Mouse (Mus musculus): ENCODE data around the gene Slc7a1. TPM values are rescaled to one million over a fixed set of nuclear protein-coding genes. Genes with fewer than 3 reads are reported as not detected.

Gene Slc7a1
- total and polyA plus RNA-seq, 3 experiments = 64.1 to 133 (median 80.9) TPM

DNA sequence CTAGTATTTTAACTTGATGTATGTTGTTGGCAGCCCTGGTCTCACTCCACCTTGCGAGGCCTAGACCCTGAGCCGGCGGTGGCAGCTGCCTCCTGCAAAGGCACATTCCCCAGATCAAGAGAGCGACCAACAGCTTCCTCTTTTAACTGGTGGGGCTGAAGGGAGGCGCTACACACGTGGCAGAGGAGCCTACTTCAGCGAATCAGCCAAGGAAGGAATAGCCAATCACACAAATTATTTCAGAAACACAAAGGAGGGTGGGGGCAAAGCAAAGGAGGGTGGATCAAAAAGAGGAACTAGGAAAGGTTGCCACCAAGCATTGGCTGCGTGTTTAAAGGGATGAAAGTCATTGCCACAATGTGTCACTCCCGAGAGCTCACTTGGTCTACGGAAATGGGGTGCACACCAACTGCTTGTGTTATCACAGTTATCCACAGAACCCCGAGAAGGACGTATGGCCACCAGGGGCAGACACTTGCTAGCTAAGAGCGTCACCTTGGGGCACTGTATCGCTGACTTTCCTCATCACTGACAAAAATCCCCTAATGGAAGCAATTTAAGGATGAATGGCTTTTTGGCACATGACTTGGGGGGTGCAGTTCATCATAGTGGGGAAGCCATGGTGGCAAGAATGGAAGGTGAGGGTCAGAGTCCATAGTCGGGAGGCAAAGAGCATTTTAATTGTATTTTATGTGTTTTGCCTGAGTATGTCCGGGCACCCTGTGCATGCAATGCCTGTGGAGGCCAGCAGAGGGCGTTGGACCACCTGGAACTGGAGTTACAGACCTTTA, 20.1 kb downstream of the Slc7a1 start (continued):
- TF ChIP-seq ZMIZ1 (IDR thresholded peaks at IDR 0.05; ENCODE audit: low read depth, low read length) (peak; percentile 90), HCFC1 (IDR thresholded peaks at IDR 0.05; ENCODE audit: low read depth, low read length) (peak; percentile 66; the same call in 1 of the 2 replicates), MAX (IDR thresholded peaks at IDR 0.05; ENCODE audit: low read length) (peak; percentile 97), CHD1 (IDR thresholded peaks at IDR 0.05; ENCODE audit: low read depth, low read length) (peak; percentile 91), POLR2AphosphoS2 (IDR thresholded peaks at IDR 0.05; ENCODE audit: low read length) (peak; percentile 97), NRF1 (IDR thresholded peaks at IDR 0.05; ENCODE audit: insufficient read depth, low read depth, low read length, poor library complexity, severe bottlenecking) (0 out of 2 replicates have a peak, but pooled peaks have one; percentile 18), CHD2 (IDR thresholded peaks at IDR 0.05; ENCODE audit: low read length) (0 out of 2 replicates have a peak, but pooled peaks have one; percentile 31), ZC3H11A (IDR thresholded peaks at IDR 0.05; ENCODE audit: low read depth, low read length) (no peak), TCF12 (IDR thresholded peaks at IDR 0.05; ENCODE audit: low read depth, low read length) (peak; percentile 54), MYC (IDR thresholded peaks at IDR 0.05; ENCODE audit: low read depth, low read length) (peak; percentile 99), CTCF (IDR thresholded peaks at IDR 0.05 in 2 of 3, conservative IDR thresholded peaks at IDR 0.05 in 1 of 3; ENCODE audit: control insufficient read depth in 1 of 3, insufficient read depth in 1 of 3, low read depth in 2 of 3, low read length in 3 of 3, poor library complexity in 1 of 3, severe bottlenecking in 1 of 3) (peak; percentile 62 to 89 (median 86)), SMC3 (IDR thresholded peaks at IDR 0.05; ENCODE audit: low read depth, low read length) (peak; percentile 47), ZNF384 (IDR thresholded peaks at IDR 0.05; ENCODE audit: low read depth, low read length) (no peak; the same call in 1 of the 2 replicates), GATA1 (IDR thresholded peaks at IDR 0.05; ENCODE audit: low read depth, low read length) (peak; percentile 60; the same call in 1 of the 2 replicates), ELF1 (IDR thresholded peaks at IDR 0.05; ENCODE audit: low read depth, low read length) (peak; percentile 62), ETS1 (IDR thresholded peaks at IDR 0.05; ENCODE audit: low read depth, low read length) (peak; percentile 95), MAZ (IDR thresholded peaks at IDR 0.05; ENCODE audit: low read depth, low read length) (peak; percentile 98), MEF2A (IDR thresholded peaks at IDR 0.05; ENCODE audit: extremely low read depth, insufficient replicate concordance, low read depth, low read length, poor library complexity, severe bottlenecking) (peak; percentile 38; the same call in 1 of the 2 replicates), GABPA (IDR thresholded peaks at IDR 0.05; ENCODE audit: low read depth, low read length) (no peak)

- H3K79me2 ChIP-seq (ENCODE audit: control insufficient read depth, insufficient read depth, low read length, poor library complexity) = peaks cover 66% of the 10 kb centered on the region
- no peaks in the 10 kb centered on the region for H3K27me3 ChIP-seq (ENCODE audit: control insufficient read depth in 1 of 2, insufficient read depth in 2 of 2, low read length in 2 of 2)
- TF ChIP-seq CHD1 (IDR thresholded peaks at IDR 0.05; ENCODE audit: low read depth, low read length) (no peak), TCF12 (IDR thresholded peaks at IDR 0.05; ENCODE audit: low read depth, low read length) (no peak), MYC (IDR thresholded peaks at IDR 0.05; ENCODE audit: low read depth, low read length) (no peak), TAL1 (IDR thresholded peaks at IDR 0.05; ENCODE audit: low read length) (no peak), MAFK (IDR thresholded peaks at IDR 0.05; ENCODE audit: borderline replicate concordance, low read depth, low read length) (no peak), MEF2A (IDR thresholded peaks at IDR 0.05; ENCODE audit: extremely low read depth, insufficient replicate concordance, low read depth, low read length, poor library complexity, severe bottlenecking) (no peak), KAT2A (conservative IDR thresholded peaks at IDR 0.05; ENCODE audit: low read depth, low read length) (no peak), POLR2AphosphoS5 (IDR thresholded peaks at IDR 0.05; ENCODE audit: borderline replicate concordance, low read depth, low read length) (no peak), NRF1 (IDR thresholded peaks at IDR 0.05; ENCODE audit: insufficient read depth, low read depth, low read length, poor library complexity, severe bottlenecking) (no peak), GABPA (IDR thresholded peaks at IDR 0.05; ENCODE audit: low read depth, low read length) (no peak), EP300 (IDR thresholded peaks at IDR 0.05; ENCODE audit: low read depth in 1 of 2, low read length in 2 of 2) (no peak), MXI1 (IDR thresholded peaks at IDR 0.05; ENCODE audit: low read depth, low read length) (no peak; the same call in 1 of the 2 replicates), SIN3A (IDR thresholded peaks at IDR 0.05; ENCODE audit: low read length) (no peak), ELF1 (IDR thresholded peaks at IDR 0.05; ENCODE audit: low read depth, low read length) (no peak), MAX (IDR thresholded peaks at IDR 0.05; ENCODE audit: low read length) (no peak; the same call in 1 of the 2 replicates)
- H3K9ac ChIP-seq (ENCODE audit: control insufficient read depth, low read depth, low read length, poor library complexity, severe bottlenecking) = peak overlapping the region; percentile 45; the same call in 1 of the 2 replicates
- peaks cover 22 to 32% of the 10 kb centered on the region in 2 experiments for H3K4me1 ChIP-seq (ENCODE audit: control insufficient read depth in 1 of 2, insufficient read depth in 2 of 2, low read length in 2 of 2)
- H3K27ac ChIP-seq (ENCODE audit: control insufficient read depth, low read depth, low read length) = peak overlapping the region; percentile 75
- no peaks in the 10 kb centered on the region for H3K9me3 ChIP-seq (replicated peaks; ENCODE audit: insufficient read depth, low read length)
- DNase-seq (ENCODE audit: low read depth, low spot score) = peak; percentile 50
- H3K4me3 ChIP-seq (ENCODE audit: control insufficient read depth in 1 of 2, insufficient read depth in 1 of 2, low read depth in 2 of 2, low read length in 2 of 2) = no peak overlapping the region
- peaks cover 44 to 46% of the 10 kb centered on the region in 2 experiments for H3K36me3 ChIP-seq (ENCODE audit: control insufficient read depth in 1 of 2, insufficient read depth in 2 of 2, low read length in 2 of 2)
These were observed 21.0 kb downstream of the Slc7a1 start for GRCm38 (mm10) chr5:148378707-148379106.

Data from MEL (cell line).